Mouse (Mus musculus): ENCODE results near the gene C1qtnf5.

- TF ChIP-seq POLR2A (IDR thresholded peaks at IDR 0.05; ENCODE audit: insufficient read depth, low read length) (no peak), CTCF (IDR thresholded peaks at IDR 0.05; ENCODE audit: low read depth, low read length) (no peak)
These were observed 12.3 kb upstream of the C1qtnf5 start for GRCm38 (mm10) chr9:44094737-44095136.

Measured in ES-Bruce4 (cell line).